Comparison of ENCODE assay signal across 1 mouse cellular context in genomic region chr11:5063561-5064281, GRCm38 (mm10).
TF ChIP-seq lines count a peak whose summit lies in the region.

No protein-coding gene starts in this region.

TF ChIP-seq in ES-E14, 5 proteins besides CTCF, POLR2A, EP300 and RAD21 (continued from another document):
- TF ChIP-seq MAFK (IDR thresholded peaks at IDR 0.05; ENCODE audit: insufficient read depth, low read depth, low read length) (no peak), CHD2 (IDR thresholded peaks at IDR 0.05; ENCODE audit: low read depth, low read length) (no peak)
